Mouse (Mus musculus): ENCODE data around the gene Flvcr2. TPM values are rescaled to one million over a fixed set of nuclear protein-coding genes. Genes with fewer than 3 reads are reported as not detected.

Gene Flvcr2
- polyA plus RNA-seq, 1 experiment from 2014 or later = 1.9 TPM

Small RNA genes lying within 50 kb of the gene (microRNA-seq; reads per million reads assigned to microRNA genes)
- not detected for gene Gm47285

Other genes with a start within 250 kb of the Flvcr2 start
- gene Jdp2, start 147.5 kb upstream of the Flvcr2 start, polyA plus RNA-seq (2016; fragmentation: Nextera tagmentation; extraction: Ambion mirVana) = 0.94 and 1.3 TPM in 2 replicates
- gene Batf, start 59.9 kb upstream of the Flvcr2 start, polyA plus RNA-seq (2016; fragmentation: Nextera tagmentation; extraction: Ambion mirVana) = 4.7 and 6.8 TPM in 2 replicates
- gene Erg28, start 78.0 kb downstream of the Flvcr2 start, polyA plus RNA-seq (2016; fragmentation: Nextera tagmentation; extraction: Ambion mirVana) = 102 and 109 TPM in 2 replicates
- gene Ttll5, start 78.1 kb downstream of the Flvcr2 start, polyA plus RNA-seq (2016; fragmentation: Nextera tagmentation; extraction: Ambion mirVana) = 15.9 and 19.6 TPM in 2 replicates